Mouse (Mus musculus) layer of hippocampus, adult 9-10 months (tissue): ENCODE measurements around the gene Cxcr5.
"Not testable (repeated sequence)": the region's sequence is repeated elsewhere in the genome, so short reads cannot be mapped to it uniquely, and the experiment has no call there.

ENCODE experiments used
- DNase-seq: peaks from one replicate; pipeline ENCODE4 v3.0.0; 2022; ENCODE audit warnings: low spot score

Cxcr5 gene

DNA sequence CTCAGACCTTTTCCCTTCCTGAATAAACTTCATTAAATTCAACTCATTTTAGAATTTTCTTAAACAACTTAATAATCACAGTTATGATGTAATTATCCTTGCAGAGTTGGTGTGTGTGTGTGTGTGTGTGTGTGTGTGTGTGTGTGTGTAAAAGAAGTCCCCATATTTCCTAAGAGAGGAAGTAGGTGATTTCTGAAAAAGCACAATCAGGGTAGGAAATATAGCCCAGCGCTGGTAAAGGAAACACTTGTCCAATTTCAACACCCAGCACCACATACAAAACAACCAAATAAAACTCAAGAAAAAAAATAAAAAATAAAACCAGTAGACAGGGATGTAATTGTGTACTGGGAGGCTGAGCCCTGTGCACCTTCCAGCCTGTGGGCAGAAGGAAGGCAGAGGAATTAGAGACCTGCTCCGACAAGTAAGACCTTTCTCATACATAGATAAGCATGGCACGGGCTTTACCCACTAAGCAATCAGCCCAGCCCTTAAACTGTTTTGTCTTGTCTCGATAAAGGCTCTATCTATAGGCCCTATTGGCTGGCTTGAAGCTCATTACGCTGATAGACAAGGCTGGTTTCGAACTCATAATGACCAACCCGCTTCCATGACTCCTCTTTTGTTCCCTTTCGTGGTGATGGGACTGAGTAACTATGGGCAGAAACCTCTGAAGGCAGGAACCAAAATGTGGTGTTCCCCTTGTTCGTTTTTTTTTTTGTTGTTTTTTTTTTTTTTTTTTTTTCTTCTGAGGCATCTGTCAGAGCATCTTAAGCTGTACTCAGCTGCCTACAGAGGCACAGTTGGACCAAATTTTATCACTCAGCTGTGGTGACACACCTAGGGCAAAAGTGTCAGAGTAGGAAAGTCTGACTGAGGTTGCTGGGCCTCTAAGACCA is 25.8 kb upstream of the Cxcr5 start:
- DNase-seq: no peak

DNA sequence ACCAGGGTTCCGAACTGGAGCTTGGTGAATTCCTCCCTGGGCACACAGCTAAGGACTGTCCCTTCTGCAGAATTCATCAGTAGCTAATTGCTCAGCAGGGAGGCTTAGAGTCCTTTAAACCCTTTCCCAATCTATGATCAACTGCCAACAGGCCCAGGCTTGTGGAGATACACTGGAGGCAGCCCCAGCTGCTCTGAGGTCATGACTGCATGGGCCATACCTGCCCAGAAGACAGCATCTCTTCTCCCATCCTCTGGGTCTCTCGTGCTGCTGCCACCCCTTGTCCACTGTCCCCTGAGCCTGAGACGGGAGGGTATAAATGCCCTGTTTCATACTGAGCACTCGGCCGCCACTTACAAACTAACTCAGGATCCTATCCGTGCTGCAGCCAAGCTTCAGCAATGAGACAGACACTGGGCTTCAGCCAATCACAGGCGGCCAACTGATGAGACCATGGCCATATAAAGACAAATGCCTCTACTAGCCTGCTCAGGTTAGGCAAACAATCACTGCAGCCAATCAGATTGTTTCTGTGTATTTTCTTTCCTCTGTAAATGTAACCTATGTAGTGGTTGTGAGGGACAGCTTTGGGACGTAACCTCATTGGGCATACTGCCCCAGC is 25.1 kb upstream of the Cxcr5 start:
- no peak for DNase-seq

DNA sequence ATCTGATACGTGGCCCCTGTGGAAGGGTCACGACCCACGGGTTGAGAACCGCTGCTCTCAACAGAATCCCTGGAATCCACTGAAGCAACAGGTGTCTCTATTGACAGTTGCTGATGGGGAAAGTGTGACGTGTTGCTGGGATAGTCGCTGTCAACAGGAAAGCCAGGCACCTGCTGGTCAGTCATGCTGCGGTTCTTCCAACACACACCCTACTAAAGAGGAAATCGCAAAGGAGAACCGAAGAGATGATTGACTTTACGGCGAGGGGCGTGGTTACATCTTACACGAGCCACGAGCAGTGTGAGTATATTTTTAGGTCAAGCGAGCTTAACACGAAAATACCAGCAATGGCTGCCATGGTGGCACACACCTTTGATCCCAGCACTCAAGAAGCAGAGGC is 20.7 kb upstream of the Cxcr5 start:
- no peak for DNase-seq

DNA sequence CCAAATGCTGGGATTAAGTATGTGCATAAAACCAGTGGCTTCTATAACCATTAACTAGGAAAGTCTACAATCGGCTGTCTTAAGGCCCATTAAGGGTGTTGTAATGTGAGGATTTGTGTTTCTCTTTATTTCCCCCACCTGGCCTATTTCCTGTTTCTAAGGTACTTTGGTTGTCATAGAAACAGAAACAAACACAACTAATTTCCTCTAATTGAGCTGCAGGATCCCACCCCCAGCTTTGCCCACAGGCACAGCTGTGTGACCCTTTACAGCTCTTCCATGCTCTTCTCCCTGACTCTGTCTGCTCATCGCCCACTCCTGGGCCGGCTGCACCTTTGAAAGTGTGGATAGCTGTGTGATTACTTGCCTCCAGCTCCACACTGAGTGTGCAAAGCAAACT is 19.7 kb upstream of the Cxcr5 start:
- DNase-seq: no peak

DNA sequence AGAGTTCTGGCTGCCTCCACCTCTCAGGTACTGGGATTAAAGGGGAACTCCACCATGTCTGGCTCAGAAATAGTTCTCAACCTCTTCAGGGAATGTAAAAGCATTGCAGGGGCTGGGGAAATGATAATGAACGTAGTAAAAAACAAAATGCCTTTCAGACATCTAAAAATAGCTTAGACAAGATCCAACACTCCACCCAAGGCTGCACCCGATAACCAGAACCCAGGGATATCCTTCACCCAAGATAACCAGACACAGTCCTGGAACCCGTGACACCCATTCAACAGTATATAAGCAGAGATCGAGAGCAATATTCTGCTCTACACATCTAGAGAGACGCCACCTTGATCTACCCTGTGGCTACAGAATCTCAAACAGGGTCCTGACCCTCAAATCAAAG is 18.4 kb upstream of the Cxcr5 start:
- no peak for DNase-seq

DNA sequence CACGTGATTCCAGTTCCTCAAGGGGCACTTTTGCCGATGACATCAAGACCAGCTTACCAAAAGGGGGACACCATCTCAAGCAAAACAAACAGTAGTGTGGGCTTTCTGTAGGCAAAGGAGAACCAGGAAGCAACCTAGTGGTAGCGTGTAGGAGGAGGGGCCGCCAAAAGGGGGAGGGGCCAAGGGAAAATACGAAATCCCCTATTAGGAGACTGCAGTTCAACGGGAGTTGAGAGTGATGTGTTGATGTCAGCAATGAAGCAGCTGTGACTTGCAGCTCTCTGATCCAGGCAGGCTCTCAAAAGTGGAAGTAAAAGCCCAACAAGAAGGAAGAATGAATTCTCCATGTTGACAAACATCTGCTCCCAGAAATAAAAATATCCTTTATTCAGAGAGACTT is 17.7 kb upstream of the Cxcr5 start:
- peak; percentile 13 for DNase-seq

DNA sequence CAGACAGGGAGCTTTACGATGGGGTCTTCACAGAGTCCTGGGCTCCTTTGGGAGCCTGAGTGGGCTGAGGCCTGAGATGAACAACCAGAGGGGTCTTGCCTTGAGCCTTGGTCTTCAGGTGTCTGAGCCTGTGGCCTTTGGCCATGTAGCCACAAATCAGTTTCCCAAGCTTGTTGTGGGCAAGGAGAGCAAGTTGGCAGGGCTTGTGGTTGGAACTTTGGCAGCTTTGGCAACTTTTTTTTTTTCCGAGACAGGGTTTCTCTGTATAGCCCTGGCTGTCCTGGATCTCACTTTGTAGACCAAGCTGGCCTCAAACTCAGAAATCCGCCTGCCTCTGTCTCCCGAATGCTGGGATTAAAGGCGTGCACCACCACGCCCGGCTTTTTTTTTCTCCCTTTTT is 14.4 kb upstream of the Cxcr5 start:
- DNase-seq: not testable (repeated sequence)

DNA sequence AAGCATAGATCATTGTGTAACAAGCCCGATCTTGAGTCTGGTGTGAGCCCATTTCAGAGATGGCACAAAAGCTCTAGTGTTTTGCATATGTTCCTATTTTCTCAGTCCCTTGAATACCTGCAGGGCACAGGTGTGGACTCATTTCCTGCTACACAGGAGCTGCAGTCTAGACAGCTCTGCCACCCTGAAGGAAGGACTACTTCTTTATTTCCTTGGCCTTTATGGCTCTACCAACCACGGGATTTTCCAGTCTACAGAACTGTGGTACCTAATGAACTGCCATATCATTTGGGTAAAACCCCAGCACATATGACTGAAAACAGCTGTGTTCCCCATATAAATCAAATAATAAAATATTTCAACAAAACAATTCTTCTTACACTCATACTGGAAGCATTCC is 13.4 kb upstream of the Cxcr5 start:
- no peak for DNase-seq

DNA sequence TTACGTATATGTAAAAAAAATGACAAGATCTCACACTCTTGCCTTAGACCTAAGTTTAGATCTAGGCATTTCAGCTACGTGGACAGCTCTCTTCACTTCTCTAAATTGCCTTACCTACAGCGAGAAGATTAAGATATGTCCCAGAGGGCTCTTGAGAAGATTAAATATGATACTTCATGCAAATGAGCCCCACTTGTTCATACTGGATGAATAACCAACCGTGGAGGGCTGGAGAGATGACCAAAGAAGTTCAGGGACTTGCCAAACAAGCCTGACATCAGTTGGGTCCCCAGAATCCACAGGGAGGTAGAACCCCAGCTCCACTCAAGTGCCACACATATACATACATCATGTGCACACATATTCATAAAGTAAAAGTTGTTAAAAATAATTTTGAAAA is 11.6 kb upstream of the Cxcr5 start:
- DNase-seq: no peak

DNA sequence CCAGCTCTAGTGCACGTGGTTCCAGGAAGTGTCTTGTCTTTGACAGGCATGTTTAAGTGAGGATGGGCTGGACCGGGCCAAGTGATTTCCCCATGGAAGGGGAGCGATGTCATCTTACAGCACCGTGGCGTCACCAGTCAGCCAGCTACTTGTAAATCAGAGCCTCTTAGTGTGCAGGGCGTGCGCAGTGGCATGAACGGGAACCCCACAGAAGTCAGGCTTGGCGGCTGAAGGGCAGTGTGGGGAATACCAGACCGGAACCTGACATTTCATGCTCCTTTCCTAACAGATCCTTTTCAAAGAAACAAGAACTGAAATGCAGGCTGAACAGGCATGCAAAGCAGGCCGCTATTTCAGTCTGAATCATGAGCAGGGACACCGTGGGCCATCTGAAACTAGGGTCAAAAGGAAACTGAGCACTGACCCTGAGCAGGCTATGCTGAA is 9.3 kb upstream of the Cxcr5 start:
- peak; percentile 18 for DNase-seq

DNA sequence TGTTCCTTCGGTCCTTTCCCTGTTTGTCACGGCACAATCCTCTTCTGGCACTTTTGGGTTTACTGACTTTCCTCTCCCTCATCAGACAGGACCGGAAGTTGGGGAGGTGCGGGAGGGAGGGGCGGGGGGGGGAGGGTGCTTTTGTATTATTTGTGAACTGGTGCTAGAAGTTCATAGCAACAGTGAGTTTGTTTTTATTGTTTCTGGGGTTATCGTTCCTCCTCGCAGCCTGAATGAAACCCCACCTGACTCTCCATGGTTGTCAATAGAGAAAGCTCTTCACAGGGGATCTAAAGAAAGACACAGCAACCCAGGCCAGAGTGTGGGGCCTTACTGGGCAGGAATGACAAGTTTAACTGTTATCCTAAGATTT is 6.4 kb upstream of the Cxcr5 start:
- DNase-seq: no peak

DNA sequence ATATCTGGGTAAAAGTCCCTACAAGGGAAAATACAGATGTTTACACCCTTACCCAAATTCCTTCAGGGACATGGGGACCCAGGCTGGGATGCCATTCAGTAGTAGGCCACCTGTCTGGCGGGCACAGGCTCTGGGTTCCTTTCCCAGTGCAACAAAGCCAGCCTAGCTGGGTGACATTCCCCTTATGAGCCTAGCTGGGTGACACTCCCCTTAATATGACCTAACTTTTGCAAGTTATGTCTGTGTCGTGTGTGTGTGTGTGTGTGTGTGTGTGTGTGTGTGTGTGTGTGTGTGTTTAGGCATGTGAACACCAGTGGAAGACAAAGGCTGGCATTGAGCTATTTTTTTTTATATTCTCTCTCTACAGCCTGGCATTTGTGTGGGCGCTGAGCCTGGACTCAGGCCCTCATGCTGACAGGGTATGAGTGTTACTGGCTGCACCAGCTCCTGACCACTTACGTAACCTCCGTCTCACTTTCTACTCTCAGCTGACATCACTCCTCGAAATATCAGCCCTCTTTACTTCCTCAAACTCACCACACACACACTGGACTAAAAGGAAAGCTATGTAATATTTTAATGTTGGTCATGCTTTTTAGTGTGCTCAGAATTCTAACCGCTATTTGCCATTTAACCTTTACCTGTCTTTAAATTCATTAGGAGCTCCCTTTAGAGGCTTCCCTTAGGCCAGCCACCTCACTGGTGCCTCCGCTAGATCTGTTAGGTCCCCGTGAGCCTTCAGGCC is 5.8 kb upstream of the Cxcr5 start:
- DNase-seq: peak; percentile 41

DNA sequence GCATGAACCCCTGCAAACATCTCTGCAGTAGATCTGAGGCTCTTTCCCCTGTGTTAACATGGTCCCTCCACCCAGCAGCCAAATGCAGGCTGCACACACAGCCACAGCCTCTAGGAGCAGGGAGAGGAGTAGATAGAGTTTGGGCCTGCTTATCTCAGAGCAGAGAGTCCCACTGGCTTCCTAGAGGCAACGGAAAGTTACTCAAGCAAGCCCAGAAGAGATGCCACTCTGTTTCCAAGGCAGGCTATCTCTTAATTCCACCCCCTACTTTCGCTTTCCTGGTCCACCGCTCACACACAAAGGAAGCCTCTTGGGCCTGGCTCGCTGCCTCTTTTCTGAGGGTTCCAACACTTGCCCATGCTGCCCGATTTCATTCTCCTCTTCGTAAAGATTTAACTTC is 3.7 kb upstream of the Cxcr5 start:
- no peak for DNase-seq

DNA sequence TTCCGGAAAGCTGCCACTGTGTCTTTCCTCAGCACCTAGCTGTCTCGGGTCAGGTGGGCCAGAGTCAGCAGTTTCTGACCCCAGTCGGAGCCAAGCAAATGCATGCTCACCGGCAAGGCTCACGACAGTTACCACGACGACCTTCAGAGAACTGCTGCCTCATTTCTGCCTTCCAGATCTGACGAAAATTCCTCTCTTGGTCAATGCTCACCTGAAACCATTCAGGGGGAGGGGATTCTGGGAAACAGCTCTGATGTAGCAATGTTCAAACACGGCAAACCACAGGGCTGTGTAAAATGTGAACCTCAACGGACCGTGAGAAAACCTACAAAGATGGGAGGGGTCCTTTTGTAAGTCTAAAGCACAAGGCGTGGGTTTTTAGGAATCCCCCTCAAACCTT is 1.3 kb upstream of the Cxcr5 start:
- DNase-seq: no peak

DNA sequence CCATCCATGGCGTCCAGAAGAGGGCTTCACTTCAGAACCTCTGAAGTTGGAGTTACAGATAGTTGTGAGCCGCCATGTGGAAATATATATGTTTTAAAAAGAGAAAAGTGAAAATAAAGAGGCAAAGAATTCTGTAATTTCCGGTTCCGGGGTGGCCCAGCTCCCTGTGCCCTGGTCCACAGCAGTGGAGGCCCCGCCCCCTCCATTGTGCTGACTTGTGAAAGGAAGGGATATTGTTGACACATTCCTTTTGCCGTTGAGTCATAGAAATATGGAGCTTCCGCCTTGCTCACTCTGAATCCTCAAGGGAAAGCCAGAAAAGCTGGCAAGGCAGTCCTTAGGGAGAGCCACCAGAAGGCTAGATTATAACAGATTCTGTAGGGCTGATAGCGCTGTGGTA is 9.5 kb downstream of the Cxcr5 start:
- no peak for DNase-seq

DNA sequence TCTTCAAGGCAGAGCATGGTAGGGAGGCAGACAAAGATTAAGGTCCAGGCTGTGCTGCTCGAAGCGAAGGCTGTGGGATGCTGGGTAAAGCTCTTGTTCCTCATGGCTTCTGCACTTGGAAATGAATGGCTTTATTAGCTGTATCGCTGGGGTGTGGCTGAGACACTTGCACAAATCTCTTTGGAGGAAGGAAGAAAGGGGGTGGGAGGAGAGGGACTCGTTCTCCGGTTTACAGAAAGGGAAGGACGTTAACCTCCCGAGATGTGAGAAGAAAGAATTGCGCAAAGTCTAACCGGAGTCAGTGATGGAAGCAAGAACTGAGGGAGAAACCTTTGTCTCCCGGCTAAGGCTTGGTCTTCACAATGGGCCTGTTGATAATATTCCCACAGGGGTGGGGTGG is 10.5 kb downstream of the Cxcr5 start:
- DNase-seq: no peak

DNA sequence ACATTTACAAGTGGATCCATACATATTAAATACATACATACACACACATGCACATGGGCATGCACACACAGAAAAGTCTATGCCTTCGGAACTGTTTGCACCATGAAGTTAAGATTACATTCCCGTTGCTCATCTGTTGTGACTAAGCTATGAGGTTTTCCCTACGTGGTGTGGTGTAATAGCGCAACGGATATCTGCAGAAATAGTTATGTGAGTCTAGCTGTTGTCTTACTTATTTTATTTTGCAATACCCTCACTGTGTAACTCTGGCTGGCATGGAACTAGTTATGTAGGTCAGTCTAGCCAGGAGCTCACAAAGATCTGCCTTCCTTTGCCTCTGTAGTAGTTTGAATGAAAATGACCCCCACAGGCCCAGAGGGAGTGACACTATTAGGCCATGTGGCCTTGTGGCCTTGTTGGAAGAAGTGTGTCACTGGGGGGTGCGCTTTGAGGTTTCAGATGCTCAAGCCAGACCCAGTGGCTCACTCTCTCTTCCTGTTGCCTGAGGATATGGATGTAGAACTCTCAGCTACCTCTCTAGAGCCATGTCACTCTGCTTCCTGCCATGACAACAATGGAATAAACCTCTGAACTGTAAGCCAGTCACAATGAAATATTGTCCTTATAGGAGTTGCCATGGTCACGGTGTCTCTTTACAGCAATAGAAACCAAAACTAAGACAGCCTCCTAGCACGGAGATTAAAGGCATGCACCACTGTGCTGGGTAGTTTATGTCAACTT is 13.1 kb downstream of the Cxcr5 start:
- DNase-seq: no peak

DNA sequence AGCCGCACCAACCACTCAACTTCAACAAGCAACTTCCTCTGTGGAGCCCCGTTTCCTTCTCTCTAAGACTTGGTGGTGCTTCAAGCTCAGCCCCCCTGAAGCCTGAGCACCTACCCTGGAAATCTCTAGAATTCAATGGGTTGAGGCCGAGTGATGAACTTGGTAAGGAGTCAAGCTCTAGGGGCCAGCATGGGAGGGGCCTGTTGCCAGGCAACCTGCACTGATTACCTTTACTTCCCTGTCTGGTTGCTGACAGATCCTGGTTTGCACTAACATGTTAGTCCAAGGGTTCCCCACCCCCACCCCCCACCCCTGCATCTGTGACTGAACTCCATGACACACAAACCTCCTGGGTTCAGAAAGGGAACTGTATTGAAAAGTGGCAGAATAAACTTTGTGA is 16.7 kb downstream of the Cxcr5 start:
- no peak for DNase-seq

DNA sequence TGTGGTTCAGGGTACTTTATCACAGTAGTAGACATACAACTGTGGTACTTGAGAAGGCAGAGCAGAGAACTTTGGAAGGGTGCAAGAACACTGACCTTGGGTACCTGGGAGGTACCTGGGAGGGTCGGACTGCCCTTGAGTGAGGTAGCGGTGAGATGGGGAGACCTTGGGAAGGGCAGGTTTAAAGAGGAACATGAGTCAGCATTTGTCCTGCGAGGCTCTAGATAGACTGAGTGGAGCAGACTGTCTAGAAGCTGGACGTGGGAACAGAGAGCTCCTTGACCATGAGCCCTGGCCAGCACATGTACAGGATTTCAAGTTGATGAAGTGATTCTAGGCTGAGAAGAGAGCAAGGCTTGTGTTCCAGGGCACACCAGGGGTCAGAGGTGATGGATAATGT is 19.3 kb downstream of the Cxcr5 start:
- no peak for DNase-seq

DNA sequence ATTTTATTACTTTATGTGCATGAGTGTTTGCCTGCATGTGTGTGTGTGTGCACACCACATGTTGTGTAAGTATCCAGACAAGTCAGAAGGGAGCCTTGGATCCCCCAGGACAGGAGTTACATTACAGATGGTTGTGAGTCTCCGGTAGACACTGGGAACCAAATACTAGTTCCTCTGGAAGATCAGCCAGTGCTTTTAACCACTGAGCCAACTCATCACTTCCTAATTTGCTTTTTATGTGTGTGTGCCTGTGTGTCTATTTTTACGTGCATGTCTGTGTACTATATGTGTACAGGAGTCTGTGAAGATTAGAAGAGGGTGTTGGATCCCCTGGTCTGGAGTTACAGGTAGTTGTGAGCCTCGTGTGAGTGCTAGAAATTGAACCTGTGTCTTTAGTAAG is 21.0 kb downstream of the Cxcr5 start:
- no peak for DNase-seq

DNA sequence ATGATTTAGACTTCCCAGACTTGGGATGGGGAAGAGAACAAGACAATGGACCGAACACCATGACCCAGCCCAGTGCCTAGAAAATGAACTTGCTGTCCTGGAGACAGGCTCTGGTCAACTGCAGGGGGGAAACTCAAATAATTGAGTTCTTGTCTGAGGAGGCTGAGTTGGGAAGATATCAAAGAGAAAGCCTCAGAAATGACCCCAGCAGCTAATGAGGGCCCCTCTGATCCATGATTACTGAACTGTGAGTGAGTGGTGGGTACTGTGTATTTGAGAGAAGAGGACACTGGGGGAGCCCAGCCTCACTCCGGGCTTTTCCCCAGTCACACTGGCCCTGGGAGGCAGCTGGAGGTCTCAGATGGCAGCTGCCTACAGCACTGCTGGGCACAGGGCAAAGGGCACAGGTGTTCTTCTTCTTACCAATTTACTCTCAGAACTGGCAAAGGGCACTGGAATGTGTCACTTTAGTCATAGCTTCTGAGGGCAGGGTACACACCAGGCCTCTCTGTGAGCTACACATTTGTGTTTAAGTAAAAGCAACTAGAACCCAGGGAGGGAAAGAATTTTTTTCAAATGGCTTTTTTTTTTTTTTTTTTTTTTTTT is 21.8 kb downstream of the Cxcr5 start:
- DNase-seq: no peak
